Mouse (Mus musculus) heart, embryonic 15.5 days (tissue): ENCODE measurements around the gene Ap4b1. TPM values are rescaled to one million over a fixed set of nuclear protein-coding genes. Genes with fewer than 3 reads are reported as not detected.
"Not testable (repeated sequence)": the region's sequence is repeated elsewhere in the genome, so short reads cannot be mapped to it uniquely, and the experiment has no call there.

Experiments
- ATAC-seq: fragments of 200-750 bp; cut with Nextera tagmentation; replicated peaks from 2 replicates; pipeline ENCODE4 v1.8.0; 2017; ENCODE audit warnings: low read depth, moderate TSS enrichment; ENCODE audit not compliant: insufficient number of reproducible peaks, insufficient read depth, low FRiP score
- H3K27ac ChIP-seq: fragments of 300-500 bp; sonication (generic); 2 replicates; pipeline ENCODE4 v1.5.1; 2015; ENCODE audit warnings: mild to moderate bottlenecking, inconsistent platforms
- H3K27me3 ChIP-seq: fragments of 300-500 bp; sonication (generic); 2 replicates; pipeline ENCODE4 v1.6.1; 2015; ENCODE audit warnings: inconsistent platforms
- H3K36me3 ChIP-seq: fragments of 300-500 bp; sonication (generic); 2 replicates; pipeline ENCODE4 v1.6.1; 2015; ENCODE audit warnings: mild to moderate bottlenecking, inconsistent platforms
- H3K4me1 ChIP-seq: fragments of 300-500 bp; sonication (generic); replicated peaks from 2 replicates; pipeline ENCODE4 v1.6.1; 2015; ENCODE audit warnings: inconsistent platforms
- H3K4me2 ChIP-seq: fragments of 300-500 bp; sonication (generic); 2 replicates; pipeline ENCODE4 v1.6.1; 2015; ENCODE audit warnings: inconsistent platforms, mild to moderate bottlenecking, moderate library complexity
- H3K4me3 ChIP-seq: fragments of 300-500 bp; sonication (generic); 2 replicates; pipeline ENCODE4 v1.5.1; 2015; ENCODE audit warnings: mild to moderate bottlenecking, inconsistent platforms
- H3K9ac ChIP-seq: fragments of 300-500 bp; sonication (generic); 2 replicates; pipeline ENCODE4 v1.6.1; 2015; ENCODE audit warnings: mild to moderate bottlenecking, inconsistent platforms
- H3K9me3 ChIP-seq: fragments of 300-500 bp; sonication (generic); replicated peaks from 2 replicates; pipeline ENCODE4 v1.6.1; 2016; ENCODE audit warnings: inconsistent platforms
- WGBS: fragments of 180-500 bp; shearing (Covaris S2); methylation state at CpG from one replicate; pipeline ENCODE4 v1.1.7; 2015; ENCODE audit warnings: mixed read lengths; 5-methylcytosine and 5-hydroxymethylcytosine counted together
- polyA plus RNA-seq: library from polyadenylated mRNA; unstranded; fragments of >200 nt; fragmentation: Nextera tagmentation; extraction: Ambion mirVana; gene quantifications from 2 replicates; pipeline ENCODE4 v1.2.1, GENCODE M21; 2015

Ap4b1 gene
- polyA plus RNA-seq, 1 experiment from 2014 or later, result 13.6 TPM

DNA sequence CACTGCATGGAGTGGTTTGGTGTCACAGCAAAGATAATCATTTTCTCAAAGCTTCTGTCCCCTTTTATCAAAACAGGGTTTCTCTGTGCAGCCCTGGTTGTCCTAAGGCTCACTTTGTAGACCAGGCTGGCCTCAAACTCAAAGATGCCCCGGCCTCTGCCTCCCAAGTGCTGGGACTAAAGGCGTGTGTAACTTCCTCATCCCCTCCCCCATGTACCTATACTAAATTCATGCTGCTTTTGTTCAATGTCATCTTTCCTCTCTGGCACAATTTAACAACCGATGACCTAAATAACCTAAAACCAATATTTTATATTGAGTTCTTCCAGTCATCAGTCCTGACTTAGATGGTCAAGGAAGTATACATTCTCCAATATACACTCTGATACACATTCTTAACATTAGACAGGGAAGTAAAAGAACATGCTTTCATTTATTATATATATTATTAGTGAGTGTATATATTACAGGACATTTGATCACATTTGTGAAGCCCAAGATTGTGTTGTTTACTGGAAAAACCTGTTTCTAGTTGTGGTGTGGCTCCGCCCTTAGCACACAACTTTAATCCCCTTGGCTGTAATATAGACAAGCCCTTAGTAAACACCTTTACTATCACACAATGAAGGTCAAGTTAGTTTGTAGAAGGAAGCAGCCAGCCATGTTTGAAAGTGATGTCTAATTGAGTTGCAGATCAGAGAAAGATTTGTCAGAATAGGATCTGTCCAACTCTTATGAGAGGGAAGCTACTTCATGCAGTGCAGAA lies 26.3 kb upstream of the Ap4b1 start:
- H3K36me3 ChIP-seq, result peaks cover 2% of the 10 kb centered on the region; the same call in 1 of the 2 replicates
- peaks cover 35% of the 10 kb centered on the region for H3K4me1 ChIP-seq
- H3K27ac ChIP-seq, result no peak overlapping the region
- H3K27me3 ChIP-seq, result no peaks in the 10 kb centered on the region
- H3K4me2 ChIP-seq, result no peak overlapping the region
- H3K9me3 ChIP-seq, result no peaks in the 10 kb centered on the region
- ATAC-seq, result no peak
- no peak overlapping the region for H3K4me3 ChIP-seq
- WGBS, result 84% methylated on average over 4 of the region's 4 CpGs
- no peak overlapping the region for H3K9ac ChIP-seq

GRCm38 (mm10) chr3:103787225-103787624 lies 22.1 kb upstream of the Ap4b1 start:
- Histone ChIP-seq H3K9me3 (no peaks in the 10 kb centered on the region), H3K27me3 (no peaks in the 10 kb centered on the region), H3K4me3 (no peak overlapping the region), H3K4me1 (peaks cover 40% of the 10 kb centered on the region), H3K4me2 (no peak overlapping the region), H3K9ac (no peak overlapping the region), H3K36me3 (no peaks in the 10 kb centered on the region), H3K27ac (peak overlapping the region; percentile 24; the same call in 1 of the 2 replicates)
- no peak for ATAC-seq
- WGBS, result 65% methylated on average over 7 of the region's 7 CpGs

DNA sequence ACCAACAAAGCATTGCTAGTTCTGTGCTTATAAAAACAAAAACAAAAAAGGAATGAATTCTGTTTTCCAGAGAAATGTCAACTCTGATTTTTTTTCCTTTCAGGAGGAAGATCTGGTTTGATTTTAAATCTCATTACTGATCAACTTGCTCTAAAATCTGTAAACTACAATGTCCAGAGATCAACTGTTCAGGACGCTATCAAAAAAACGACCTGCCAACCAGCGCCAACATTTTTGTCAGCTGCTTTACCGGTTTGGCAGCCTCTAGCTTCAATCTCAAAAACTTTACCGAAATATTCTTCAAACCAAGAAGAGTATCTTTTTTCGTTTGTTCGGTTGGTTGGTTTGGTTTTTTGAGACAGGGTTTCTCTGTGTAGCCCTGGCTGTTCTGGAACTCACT lies 20.2 kb upstream of the Ap4b1 start:
- WGBS, result 75% methylated on average over 7 of the region's 7 CpGs
- Histone ChIP-seq H3K27me3 (no peaks in the 10 kb centered on the region), H3K9ac (no peak overlapping the region), H3K4me1 (peaks cover 31% of the 10 kb centered on the region), H3K4me3 (peak overlapping the region; percentile 95), H3K4me2 (peak overlapping the region; percentile 73), H3K36me3 (no peaks in the 10 kb centered on the region), H3K9me3 (no peaks in the 10 kb centered on the region), H3K27ac (peak overlapping the region; percentile 93; the same call in 1 of the 2 replicates)
- no peak for ATAC-seq

DNA sequence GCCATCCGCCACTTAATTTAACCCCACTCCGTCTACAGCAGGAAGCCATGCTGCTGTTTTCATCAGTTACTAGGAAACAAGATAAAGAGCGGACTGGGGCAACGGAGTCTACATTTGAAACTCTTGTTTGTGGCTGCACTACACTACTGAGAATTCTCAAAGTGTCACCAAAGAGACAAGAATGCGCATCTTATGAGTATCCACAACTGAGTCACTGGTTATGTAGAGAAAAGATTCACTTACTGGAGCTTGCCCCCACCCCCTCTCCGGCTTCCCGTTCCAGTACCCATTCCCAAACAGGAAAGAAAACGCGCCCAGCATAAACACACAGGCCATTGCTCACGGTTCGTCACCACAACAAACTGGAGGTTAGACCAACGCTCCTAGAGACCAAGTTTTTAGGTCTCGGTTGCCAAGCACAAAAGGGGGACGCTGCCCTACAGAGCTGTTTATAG lies 19.4 kb upstream of the Ap4b1 start:
- Histone ChIP-seq H3K27ac (peak overlapping the region; percentile 93), H3K9ac (peak overlapping the region; percentile 98), H3K36me3 (no peaks in the 10 kb centered on the region), H3K4me2 (peak overlapping the region; percentile 73), H3K9me3 (no peaks in the 10 kb centered on the region), H3K4me1 (peaks cover 31% of the 10 kb centered on the region), H3K4me3 (peak overlapping the region; percentile 95), H3K27me3 (no peaks in the 10 kb centered on the region)
- ATAC-seq, result no peak
- under 1% methylated on average over 14 of the region's 14 CpGs for WGBS

DNA sequence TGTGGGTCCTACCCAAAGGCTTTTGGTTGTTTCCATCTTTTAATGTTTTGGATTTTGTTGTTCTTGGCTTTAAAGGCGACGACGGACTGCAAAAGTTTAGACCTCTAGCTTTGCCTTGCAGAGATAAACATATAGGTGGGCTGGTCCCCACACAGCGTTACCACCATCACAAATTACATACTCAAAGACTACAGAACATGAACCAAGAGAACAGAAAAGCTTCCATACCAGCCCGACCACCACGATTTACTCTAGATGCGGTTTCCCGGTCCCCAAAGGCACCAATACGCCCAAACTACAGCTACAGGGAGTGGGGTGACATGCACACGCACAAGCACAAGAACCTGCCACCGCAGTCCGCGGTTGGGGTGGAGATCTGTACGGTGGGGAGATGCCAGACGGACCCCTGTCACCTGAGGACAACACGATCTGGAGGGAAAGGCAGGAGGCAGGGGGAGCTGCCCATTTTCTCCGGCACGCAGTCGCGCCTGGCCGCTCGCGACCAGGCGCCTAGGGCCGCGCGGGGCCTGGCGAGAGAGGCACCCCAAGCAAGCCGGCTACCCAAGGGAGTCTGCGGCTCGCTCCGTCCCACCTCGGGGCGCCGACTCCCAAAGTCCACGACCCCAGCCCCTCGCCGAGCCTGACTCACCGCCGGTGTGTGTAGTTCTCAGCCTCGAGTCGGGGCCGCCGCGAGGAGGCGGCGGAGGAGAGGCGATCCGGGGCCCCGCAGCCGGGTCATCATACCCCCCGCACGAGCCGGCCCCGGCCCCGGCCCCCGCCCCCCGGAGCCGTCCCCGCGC lies 18.8 kb upstream of the Ap4b1 start:
- Histone ChIP-seq H3K4me1 (peaks cover 29% of the 10 kb centered on the region), H3K4me2 (peak overlapping the region; percentile 73), H3K9me3 (no peaks in the 10 kb centered on the region), H3K27ac (peak overlapping the region; percentile 93), H3K36me3 (no peaks in the 10 kb centered on the region), H3K4me3 (peak overlapping the region; percentile 95), H3K27me3 (no peaks in the 10 kb centered on the region), H3K9ac (peak overlapping the region; percentile 98)
- under 1% methylated on average over 54 of the region's 61 CpGs for WGBS
- peak; percentile 70 for ATAC-seq

DNA sequence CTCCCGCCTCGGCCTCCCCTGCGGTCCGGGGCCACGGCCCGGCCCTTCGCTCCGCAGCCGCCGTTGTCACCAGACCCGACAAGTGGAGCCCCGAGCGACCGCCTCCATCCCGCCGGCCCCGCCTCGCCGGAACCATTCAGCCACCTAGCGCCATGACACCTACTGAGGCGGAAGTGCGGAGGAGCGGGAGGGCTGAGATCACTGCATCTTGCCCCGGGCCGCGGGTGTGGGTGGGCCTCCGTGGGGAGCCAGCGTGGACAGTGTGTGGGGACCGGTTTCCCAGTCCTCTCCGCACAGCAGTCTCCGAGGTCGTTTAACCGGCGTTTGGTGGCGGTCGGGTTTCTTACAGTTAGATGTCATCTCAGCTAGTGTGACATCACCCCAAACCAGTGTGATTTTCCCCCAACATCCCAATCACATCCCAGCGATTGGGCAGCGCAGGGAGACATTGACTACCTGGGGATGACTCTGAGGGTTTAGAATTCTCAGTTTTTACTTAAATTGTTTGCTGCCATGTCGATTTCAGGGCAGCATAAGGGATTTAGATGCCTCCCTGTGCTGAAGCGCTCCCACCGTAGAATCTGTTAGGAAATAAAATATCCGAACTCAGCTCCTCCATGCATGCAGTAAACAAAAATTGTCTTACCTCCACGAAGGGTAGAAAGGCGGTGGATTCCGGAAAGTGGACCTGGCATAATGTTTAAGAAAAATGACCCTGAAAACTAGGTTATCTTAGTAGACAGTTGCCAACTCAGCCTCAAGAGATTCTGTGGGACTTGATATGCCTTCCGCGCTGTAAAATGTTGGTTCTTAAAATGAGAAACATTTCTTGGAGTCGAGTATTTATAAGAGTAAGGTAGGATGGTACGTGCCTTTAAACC lies 17.9 kb upstream of the Ap4b1 start, which contains the start of gene Hipk1:
Gene Hipk1 (minus strand): TSS at position 334 of the 881 bp plus-strand sequence.
- peak within 1 kb of the TSS; percentile 73 for H3K4me2 ChIP-seq
- no peaks in the 10 kb centered on the region for H3K27me3 ChIP-seq
- 9% methylated on average over 49 of the region's 49 CpGs for WGBS
- peak; percentile 93 for ATAC-seq
- H3K9me3 ChIP-seq, result no peaks in the 10 kb centered on the region
- H3K27ac ChIP-seq, result peak within 1 kb of the TSS; percentile 93
- peak within 1 kb of the TSS; percentile 98 for H3K9ac ChIP-seq
- peak within 1 kb of the TSS; percentile 95 for H3K4me3 ChIP-seq
- no peaks in the 10 kb centered on the region for H3K36me3 ChIP-seq
- peaks cover 29% of the 10 kb centered on the region for H3K4me1 ChIP-seq

DNA sequence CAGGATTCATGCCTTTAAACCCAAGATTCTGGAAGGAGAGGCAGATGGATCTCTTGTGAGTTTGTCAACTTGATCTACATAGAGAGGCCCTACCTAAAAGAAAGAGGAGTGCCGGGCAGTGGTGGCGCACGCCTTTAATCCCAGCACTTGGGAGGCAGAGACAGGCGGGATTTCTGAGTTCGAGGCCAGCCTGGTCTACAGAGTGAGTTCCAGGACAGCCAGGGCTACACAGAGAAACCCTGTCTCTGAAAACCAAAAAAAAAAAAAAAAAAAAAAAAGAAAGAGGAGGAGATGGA lies 17.3 kb upstream of the Ap4b1 start:
- 71% methylated on average over 5 of the region's 5 CpGs for WGBS
- Histone ChIP-seq H3K4me2 (peak overlapping the region; percentile 73; the same call in 1 of the 2 replicates), H3K27ac (peak overlapping the region; percentile 93; the same call in 1 of the 2 replicates), H3K4me1 (peaks cover 27% of the 10 kb centered on the region), H3K4me3 (peak overlapping the region; percentile 95; the same call in 1 of the 2 replicates)
- H3K36me3 ChIP-seq, ATAC-seq, H3K9ac ChIP-seq, H3K9me3 ChIP-seq, H3K27me3 ChIP-seq: not testable (repeated sequence)

DNA sequence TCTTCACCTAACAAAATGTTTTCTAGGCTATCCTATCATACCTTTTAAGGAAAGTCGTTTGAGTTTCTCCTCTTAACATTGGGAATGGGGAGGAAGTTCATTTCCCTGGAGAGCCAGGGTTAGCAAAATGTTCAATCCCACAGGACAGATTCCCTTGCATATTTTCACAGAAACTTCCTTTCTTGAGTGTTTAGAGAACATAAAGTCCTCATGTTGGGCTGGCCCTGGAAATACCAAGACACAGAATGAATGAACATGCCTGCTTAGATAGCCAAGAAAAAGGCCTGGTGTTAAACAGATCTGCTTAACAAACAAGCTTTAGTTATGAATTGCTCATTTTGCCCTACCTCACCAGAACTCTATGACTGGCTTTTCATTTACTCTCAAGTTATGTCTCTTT lies 16.8 kb upstream of the Ap4b1 start:
- whole genome bisulfite sequencing, result 63% methylated on average over 1 of the region's 1 CpGs
- no peak overlapping the region for H3K9ac ChIP-seq
- no peak overlapping the region for H3K4me3 ChIP-seq
- H3K27ac ChIP-seq, result no peak overlapping the region
- peaks cover 22% of the 10 kb centered on the region for H3K4me1 ChIP-seq
- no peaks in the 10 kb centered on the region for H3K36me3 ChIP-seq
- no peak overlapping the region for H3K4me2 ChIP-seq
- ATAC-seq, result no peak
- no peaks in the 10 kb centered on the region for H3K9me3 ChIP-seq
- no peaks in the 10 kb centered on the region for H3K27me3 ChIP-seq

DNA sequence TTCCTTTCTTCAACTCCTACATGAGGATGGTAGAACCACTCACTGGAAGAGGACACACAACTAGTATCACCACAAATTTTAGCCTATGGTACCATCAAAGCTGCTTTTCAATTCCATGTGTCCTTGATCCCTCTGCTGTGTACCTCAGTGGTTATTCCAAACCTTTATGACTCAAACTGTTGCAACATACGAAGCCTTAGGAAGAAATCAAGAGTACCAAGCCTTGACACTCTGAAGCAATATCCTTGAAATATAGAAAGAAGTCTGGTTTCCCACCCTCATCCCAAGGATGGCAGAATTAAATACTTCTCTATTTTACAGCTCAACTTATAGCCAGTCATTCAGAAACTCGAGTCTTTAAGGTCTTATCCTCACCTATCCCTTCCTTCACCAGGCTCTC lies 12.9 kb upstream of the Ap4b1 start:
- Histone ChIP-seq H3K9me3 (no peaks in the 10 kb centered on the region), H3K4me3 (no peak overlapping the region), H3K4me1 (peaks cover 8% of the 10 kb centered on the region), H3K27me3 (no peaks in the 10 kb centered on the region), H3K4me2 (no peak overlapping the region), H3K9ac (no peak overlapping the region), H3K36me3 (no peaks in the 10 kb centered on the region), H3K27ac (no peak overlapping the region)
- 61% methylated on average over 2 of the region's 2 CpGs for WGBS
- no peak for ATAC-seq

- no peak for ATAC-seq
- Histone ChIP-seq H3K9me3 (no peaks in the 10 kb centered on the region), H3K4me2 (no peak overlapping the region), H3K27ac (no peak overlapping the region), H3K27me3 (no peaks in the 10 kb centered on the region), H3K4me1 (peaks cover 15% of the 10 kb centered on the region), H3K9ac (no peak overlapping the region), H3K36me3 (peaks cover 10% of the 10 kb centered on the region), H3K4me3 (no peak overlapping the region)
- 50% methylated on average over 2 of the region's 2 CpGs for WGBS
Observed at GRCm38 (mm10) chr3:103799507-103799906, 9.8 kb upstream of the Ap4b1 start.
